ENCODE assay signal across 13 mouse cellular contexts in genomic region chr14:120292617-120293195, GRCm38 (mm10). TPM values are rescaled to one million over a fixed set of nuclear protein-coding genes. Genes with fewer than 3 reads are reported as not detected.
A peak's percentile ranks its signal among the peaks of the same experiment; 100 is the strongest.
DNase-seq lines count a peak whose midpoint lies in the region; ATAC-seq and TF ChIP-seq lines count a peak whose summit lies in the region.
"Had no signal": no experiment of that assay in that cellular context is flagged by ENCODE, and none has a peak within 500 bp of the region (broad histone marks: within the 10 kb centered on the region; RNA-seq: fewer than 3 reads in every experiment).

No protein-coding gene starts in this region.

- DNase-seq in heart, adult 11 months, result peak; percentile 74
- DNase-seq in heart, adult 9 months (ENCODE audit: low spot score in 2 of 2), result no peak
- no peak for DNase-seq in lung, embryonic 14.5 days
- DNase-seq in lung, postnatal 14 days, result no peak
- DNase-seq in adrenal gland, adult (ENCODE audit: inconsistent age in 2 of 2, low spot score in 1 of 2), result no peak
- no peak for DNase-seq in ovary, postnatal 36 days (ENCODE audit: low spot score)
- DNase-seq: gastrocnemius, postnatal 10 days had no signal

- H3K27me3 ChIP-seq in lung, embryonic 14.5 days (ENCODE audit: insufficient read depth, low read length), result no peaks in the 10 kb centered on the region
- H3K27me3 ChIP-seq in heart, embryonic 15.5 days, result no peaks in the 10 kb centered on the region
- H3K27me3 ChIP-seq in stomach, embryonic 14.5 days (ENCODE audit: control insufficient read depth, insufficient read depth, low read length), result no peaks in the 10 kb centered on the region

- H3K4me1 ChIP-seq in lung, embryonic 14.5 days (ENCODE audit: insufficient read depth), result peaks cover 40% of the 10 kb centered on the region
- H3K4me1 ChIP-seq in heart, embryonic 15.5 days (replicated peaks), result peaks cover 92% of the 10 kb centered on the region
- peaks cover 45% of the 10 kb centered on the region for H3K4me1 ChIP-seq in stomach, embryonic 14.5 days (ENCODE audit: control insufficient read depth, insufficient read depth, low read length)

- H3K4me3 ChIP-seq in lung, embryonic 14.5 days (ENCODE audit: low read depth, low read length), result no peak overlapping the region
- no peak overlapping the region for H3K4me3 ChIP-seq in heart, embryonic 15.5 days
- no peak overlapping the region for H3K4me3 ChIP-seq in stomach, embryonic 14.5 days (ENCODE audit: low read depth, low read length)
- H3K4me3 ChIP-seq: forebrain, embryonic 10.5 days; left cerebral cortex, adult 2 months had no signal

- TF ChIP-seq CTCF in lung, embryonic 14.5 days (IDR thresholded peaks at IDR 0.05; ENCODE audit: low read depth), result no peak

- peak overlapping the region; percentile 28; the same call in 1 of the 2 replicates for H3K27ac ChIP-seq in lung, embryonic 14.5 days (ENCODE audit: low read depth)
- H3K27ac ChIP-seq in heart, embryonic 15.5 days, result peak overlapping the region; percentile 89
- H3K27ac ChIP-seq in stomach, embryonic 14.5 days (ENCODE audit: low read length), result peak overlapping the region; percentile 35; the same call in 1 of the 2 replicates
- H3K27ac ChIP-seq: forebrain, embryonic 10.5 days; hindbrain, embryonic 14.5 days; left cerebral cortex, adult 2 months; liver, embryonic 14.5 days had no signal

- peaks cover 6% of the 10 kb centered on the region; the same call in 1 of the 2 replicates for H3K36me3 ChIP-seq in lung, embryonic 14.5 days (ENCODE audit: insufficient read depth)
- H3K36me3 ChIP-seq in heart, embryonic 15.5 days, result no peaks in the 10 kb centered on the region; the same call in 1 of the 2 replicates
- H3K36me3 ChIP-seq in stomach, embryonic 14.5 days (ENCODE audit: control insufficient read depth, insufficient read depth, low read length), result peaks cover 6% of the 10 kb centered on the region; the same call in 1 of the 2 replicates

- no peak for ATAC-seq in lung, embryonic 14.5 days (ENCODE audit: insufficient read depth)
- ATAC-seq in heart, embryonic 15.5 days (replicated peaks; ENCODE audit: insufficient number of reproducible peaks, insufficient read depth, low FRiP score, low read depth), result no peak
- ATAC-seq in stomach, embryonic 14.5 days (ENCODE audit: insufficient number of reproducible peaks, insufficient read depth, low FRiP score, low read depth), result no peak

- H3K9me3 ChIP-seq in lung, embryonic 14.5 days (ENCODE audit: low read depth, low read length), result no peaks in the 10 kb centered on the region
- H3K9me3 ChIP-seq in heart, embryonic 15.5 days (replicated peaks), result no peaks in the 10 kb centered on the region
- H3K9me3 ChIP-seq in stomach, embryonic 14.5 days (ENCODE audit: control insufficient read depth, low read depth, low read length), result no peaks in the 10 kb centered on the region
- H3K9me3 ChIP-seq: forebrain, embryonic 10.5 days had no signal

- H3K9ac ChIP-seq in lung, embryonic 14.5 days, result no peak overlapping the region
- no peak overlapping the region for H3K9ac ChIP-seq in heart, embryonic 15.5 days
- no peak overlapping the region for H3K9ac ChIP-seq in stomach, embryonic 14.5 days (replicated peaks; ENCODE audit: low read depth, low read length)
- H3K9ac ChIP-seq: hindbrain, embryonic 14.5 days; liver, embryonic 14.5 days had no signal

- no peak overlapping the region for H3K4me2 ChIP-seq in lung, embryonic 14.5 days
- no peak overlapping the region for H3K4me2 ChIP-seq in heart, embryonic 15.5 days
- H3K4me2 ChIP-seq in stomach, embryonic 14.5 days (replicated peaks; ENCODE audit: low read depth, low read length), result no peak overlapping the region
- H3K4me2 ChIP-seq: hindbrain, embryonic 14.5 days had no signal

- WGBS in lung, embryonic 14.5 days, result 62% methylated on average over 6 of the region's 6 CpGs
- 38% methylated on average over 6 of the region's 6 CpGs for WGBS in heart, embryonic 15.5 days
- WGBS in stomach, embryonic 14.5 days, result 64% methylated on average over 6 of the region's 6 CpGs

RNA-seq across cellular contexts. Expression of gene Mbnl2, which starts 17.2 kb away (rescaled TPM):
- polyA plus RNA-seq in lung, embryonic 14.5 days (2014; fragmentation: Nextera tagmentation; extraction: Ambion mirVana), result 110 and 119 TPM in 2 replicates
- 122 and 123 TPM in 2 replicates for polyA plus RNA-seq in heart, embryonic 15.5 days (2015; fragmentation: Nextera tagmentation; extraction: Ambion mirVana)
- polyA plus RNA-seq in stomach, embryonic 14.5 days (2014; fragmentation: Nextera tagmentation; extraction: Ambion mirVana), result 119 and 134 TPM in 2 replicates

Comparison
In these comparisons a context has a peak if more than half of its experiments do, and no peak if none do; other contexts are left out.
1. H3K27ac ChIP-seq: peak in every context shown above with its lines; median percentile 89 in heart, embryonic 15.5 days; 35 in stomach, embryonic 14.5 days; 28 in lung, embryonic 14.5 days.